Mouse (Mus musculus): Measurements from ENCODE around the gene Psen2. TPM values are rescaled to one million over a fixed set of nuclear protein-coding genes. Genes with fewer than 3 reads are reported as not detected.

Psen2 gene
- polyA plus RNA-seq (2014; fragmentation: Nextera tagmentation; extraction: Ambion mirVana) = 30.9 and 31.3 TPM in 2 replicates

- Histone ChIP-seq H3K4me1 (replicated peaks; ENCODE audit: control insufficient read depth, insufficient read depth, low read length) (peaks cover 23% of the 10 kb centered on the region), H3K4me2 (peak within 1 kb of the TSS; percentile 60), H3K9me3 (ENCODE audit: control insufficient read depth, low read length) (no peaks in the 10 kb centered on the region), H3K9ac (ENCODE audit: low read depth, low read length) (no peak within 1 kb of the TSS), H3K27me3 (replicated peaks; ENCODE audit: control insufficient read depth, insufficient read depth, low read length) (peaks cover 4% of the 10 kb centered on the region; the same call in 1 of the 2 replicates), H3K27ac (ENCODE audit: low read depth, low read length) (peak within 1 kb of the TSS; percentile 65), H3K4me3 (ENCODE audit: low read depth, low read length) (no peak within 1 kb of the TSS), H3K36me3 (ENCODE audit: control insufficient read depth, insufficient read depth, low read length) (no peaks in the 10 kb centered on the region)
- no peak for ATAC-seq (replicated peaks; ENCODE audit: low FRiP score)
- WGBS = 23% methylated on average over 7 of the region's 7 CpGs
- DNase-seq (ENCODE audit: low spot score) = no peak
These were observed at the start of gene Psen2 for GRCm38 (mm10) chr1:180263364-180263997. Gene Psen2, minus strand, starts transcription at chr1:180263438.

- Histone ChIP-seq H3K9me3 (ENCODE audit: control insufficient read depth, low read length) (no peaks in the 10 kb centered on the region), H3K4me2 (no peak overlapping the region), H3K27me3 (replicated peaks; ENCODE audit: control insufficient read depth, insufficient read depth, low read length) (peaks cover 7% of the 10 kb centered on the region; the same call in 1 of the 2 replicates), H3K4me3 (ENCODE audit: low read depth, low read length) (no peak overlapping the region), H3K9ac (ENCODE audit: low read depth, low read length) (no peak overlapping the region), H3K27ac (ENCODE audit: low read depth, low read length) (no peak overlapping the region), H3K4me1 (replicated peaks; ENCODE audit: control insufficient read depth, insufficient read depth, low read length) (peaks cover 15% of the 10 kb centered on the region), H3K36me3 (ENCODE audit: control insufficient read depth, insufficient read depth, low read length) (no peaks in the 10 kb centered on the region)
- ATAC-seq (replicated peaks; ENCODE audit: low FRiP score) (no peak), DNase-seq (ENCODE audit: low spot score) (no peak)
- 53% methylated on average over 6 of the region's 6 CpGs for WGBS
These were observed 49.6 kb upstream of the Psen2 start for GRCm38 (mm10) chr1:180312792-180313311.

- no peak for DNase-seq (ENCODE audit: low spot score)
- no peaks in the 10 kb centered on the region for H3K9me3 ChIP-seq (ENCODE audit: control insufficient read depth, low read length)
- H3K27me3 ChIP-seq (replicated peaks; ENCODE audit: control insufficient read depth, insufficient read depth, low read length) = peaks cover 7% of the 10 kb centered on the region; the same call in 1 of the 2 replicates
- H3K4me2 ChIP-seq = no peak overlapping the region
- H3K36me3 ChIP-seq (ENCODE audit: control insufficient read depth, insufficient read depth, low read length) = no peaks in the 10 kb centered on the region
- H3K4me3 ChIP-seq (ENCODE audit: low read depth, low read length) = no peak overlapping the region
- H3K4me1 ChIP-seq (replicated peaks; ENCODE audit: control insufficient read depth, insufficient read depth, low read length) = peaks cover 14% of the 10 kb centered on the region
- WGBS = 73% methylated on average over 6 of the region's 6 CpGs
- no peak overlapping the region for H3K9ac ChIP-seq (ENCODE audit: low read depth, low read length)
- H3K27ac ChIP-seq (ENCODE audit: low read depth, low read length) = no peak overlapping the region
- no peak for ATAC-seq (replicated peaks; ENCODE audit: low FRiP score)
These were observed 49.0 kb upstream of the Psen2 start for GRCm38 (mm10) chr1:180312286-180312685.

GRCm38 (mm10) chr1:180308897-180309296, 45.7 kb upstream of the Psen2 start:
- ATAC-seq (replicated peaks; ENCODE audit: low FRiP score) = no peak
- 65% methylated on average over 4 of the region's 4 CpGs for WGBS

GRCm38 (mm10) chr1:180307661-180308060, 44.4 kb upstream of the Psen2 start:
- H3K9ac ChIP-seq (ENCODE audit: low read depth, low read length) = no peak overlapping the region
- H3K9me3 ChIP-seq (ENCODE audit: control insufficient read depth, low read length) = no peaks in the 10 kb centered on the region
- H3K27ac ChIP-seq (ENCODE audit: low read depth, low read length) = no peak overlapping the region
- no peaks in the 10 kb centered on the region for H3K36me3 ChIP-seq (ENCODE audit: control insufficient read depth, insufficient read depth, low read length)
- WGBS = 75% methylated on average over 2 of the region's 2 CpGs
- H3K4me3 ChIP-seq (ENCODE audit: low read depth, low read length) = no peak overlapping the region
- H3K27me3 ChIP-seq (replicated peaks; ENCODE audit: control insufficient read depth, insufficient read depth, low read length) = 0 out of 2 replicates have a peak, but pooled peaks cover 2% of the 10 kb centered on the region
- no peak overlapping the region for H3K4me2 ChIP-seq
- peaks cover 14% of the 10 kb centered on the region for H3K4me1 ChIP-seq (replicated peaks; ENCODE audit: control insufficient read depth, insufficient read depth, low read length)
- DNase-seq (ENCODE audit: low spot score) (no peak), ATAC-seq (replicated peaks; ENCODE audit: low FRiP score) (no peak)

More at GRCm38 (mm10) chr1:180308897-180309296, 45.7 kb upstream of the Psen2 start:
- Histone ChIP-seq H3K4me1 (replicated peaks; ENCODE audit: control insufficient read depth, insufficient read depth, low read length) (peaks cover 9% of the 10 kb centered on the region; the same call in 1 of the 2 replicates), H3K4me2 (no peak overlapping the region), H3K36me3 (ENCODE audit: control insufficient read depth, insufficient read depth, low read length) (no peaks in the 10 kb centered on the region), H3K9me3 (ENCODE audit: control insufficient read depth, low read length) (no peaks in the 10 kb centered on the region), H3K4me3 (ENCODE audit: low read depth, low read length) (no peak overlapping the region), H3K27ac (ENCODE audit: low read depth, low read length) (no peak overlapping the region), H3K9ac (ENCODE audit: low read depth, low read length) (no peak overlapping the region), H3K27me3 (replicated peaks; ENCODE audit: control insufficient read depth, insufficient read depth, low read length) (peaks cover 7% of the 10 kb centered on the region; the same call in 1 of the 2 replicates)
- DNase-seq (ENCODE audit: low spot score) = no peak

GRCm38 (mm10) chr1:180306889-180307288, 43.7 kb upstream of the Psen2 start:
- Histone ChIP-seq H3K27me3 (replicated peaks; ENCODE audit: control insufficient read depth, insufficient read depth, low read length) (no peaks in the 10 kb centered on the region), H3K27ac (ENCODE audit: low read depth, low read length) (no peak overlapping the region), H3K9ac (ENCODE audit: low read depth, low read length) (no peak overlapping the region), H3K9me3 (ENCODE audit: control insufficient read depth, low read length) (no peaks in the 10 kb centered on the region), H3K4me2 (no peak overlapping the region), H3K4me3 (ENCODE audit: low read depth, low read length) (no peak overlapping the region), H3K4me1 (replicated peaks; ENCODE audit: control insufficient read depth, insufficient read depth, low read length) (peaks cover 21% of the 10 kb centered on the region), H3K36me3 (ENCODE audit: control insufficient read depth, insufficient read depth, low read length) (no peaks in the 10 kb centered on the region)
- ATAC-seq (replicated peaks; ENCODE audit: low FRiP score) (peak; percentile 51), DNase-seq (ENCODE audit: low spot score) (no peak)
- WGBS = 31% methylated on average over 9 of the region's 9 CpGs

- Histone ChIP-seq H3K4me1 (replicated peaks; ENCODE audit: control insufficient read depth, insufficient read depth, low read length) (peaks cover 24% of the 10 kb centered on the region), H3K27me3 (replicated peaks; ENCODE audit: control insufficient read depth, insufficient read depth, low read length) (no peaks in the 10 kb centered on the region), H3K9ac (ENCODE audit: low read depth, low read length) (no peak overlapping the region), H3K27ac (ENCODE audit: low read depth, low read length) (0 out of 2 replicates have a peak overlapping the region, but pooled peaks have one; percentile 36), H3K4me2 (no peak overlapping the region), H3K36me3 (ENCODE audit: control insufficient read depth, insufficient read depth, low read length) (no peaks in the 10 kb centered on the region), H3K4me3 (ENCODE audit: low read depth, low read length) (no peak overlapping the region), H3K9me3 (ENCODE audit: control insufficient read depth, low read length) (no peaks in the 10 kb centered on the region)
- DNase-seq (ENCODE audit: low spot score) = no peak
- ATAC-seq (replicated peaks; ENCODE audit: low FRiP score) = no peak
- WGBS = 74% methylated on average over 5 of the region's 5 CpGs
These were observed 40.4 kb upstream of the Psen2 start for GRCm38 (mm10) chr1:180303600-180303999.

- ATAC-seq (replicated peaks; ENCODE audit: low FRiP score) = peak; percentile 54; the same call in 1 of the 2 replicates
- peak overlapping the region; percentile 36 for H3K27ac ChIP-seq (ENCODE audit: low read depth, low read length)
- no peaks in the 10 kb centered on the region for H3K27me3 ChIP-seq (replicated peaks; ENCODE audit: control insufficient read depth, insufficient read depth, low read length)
- H3K4me1 ChIP-seq (replicated peaks; ENCODE audit: control insufficient read depth, insufficient read depth, low read length) = peaks cover 26% of the 10 kb centered on the region
- H3K36me3 ChIP-seq (ENCODE audit: control insufficient read depth, insufficient read depth, low read length) = no peaks in the 10 kb centered on the region
- 0 out of 2 replicates have a peak overlapping the region, but pooled peaks have one; percentile 6 for H3K4me2 ChIP-seq
- 40% methylated on average over 12 of the region's 12 CpGs for WGBS
- no peak overlapping the region for H3K9ac ChIP-seq (ENCODE audit: low read depth, low read length)
- no peak overlapping the region for H3K4me3 ChIP-seq (ENCODE audit: low read depth, low read length)
- H3K9me3 ChIP-seq (ENCODE audit: control insufficient read depth, low read length) = no peaks in the 10 kb centered on the region
- DNase-seq (ENCODE audit: low spot score) = no peak
These were observed 39.2 kb upstream of the Psen2 start for GRCm38 (mm10) chr1:180302253-180303120.
